Mouse (Mus musculus) MEL (cell line): Measurements from ENCODE around the gene Actn2. TPM values are rescaled to one million over a fixed set of nuclear protein-coding genes. Genes with fewer than 3 reads are reported as not detected.
A peak's percentile ranks its signal among the peaks of the same experiment; 100 is the strongest.

ENCODE experiments used
- DNase-seq: peaks from one replicate; pipeline ENCODE4 v3.0.0; 2011; ENCODE audit warnings: low read depth, low spot score
- H3K27ac ChIP-seq: 2 replicates; pipeline ENCODE4 v1.5.1; 2012; ENCODE audit warnings: low read depth, mild to moderate bottlenecking, control low read depth, low read length, moderate library complexity; ENCODE audit not compliant: control insufficient read depth
- H3K27me3 ChIP-seq, 2 experiments: fragments of 150-350 bp in 1 of 2; sonication (generic) in 1 of 2; 2 replicates each; pipeline ENCODE4 v1.6.1; 2012; ENCODE audit warnings: low read length in 2 of 2, mild to moderate bottlenecking in 2 of 2, improper control_type of control experiment in 1 of 2, moderate library complexity in 1 of 2; ENCODE audit not compliant: insufficient read depth in 2 of 2, control insufficient read depth in 1 of 2
- H3K36me3 ChIP-seq, 2 experiments: 2 replicates each; pipeline ENCODE4 v1.6.1; 2012 to 2014; ENCODE audit warnings: low read length in 2 of 2, improper control_type of control experiment in 1 of 2, inconsistent platforms in 1 of 2, mild to moderate bottlenecking in 1 of 2; ENCODE audit not compliant: insufficient read depth in 2 of 2, control insufficient read depth in 1 of 2
- H3K4me1 ChIP-seq, 2 experiments: fragments of 150-350 bp in 1 of 2; sonication (generic) in 1 of 2; 2 replicates each; pipeline ENCODE4 v1.6.1; 2012; ENCODE audit warnings: low read length in 2 of 2, improper control_type of control experiment in 1 of 2, mild to moderate bottlenecking in 1 of 2; ENCODE audit not compliant: insufficient read depth in 2 of 2, control insufficient read depth in 1 of 2
- H3K4me3 ChIP-seq, 2 experiments: fragments of 150-350 bp in 1 of 2; sonication (generic) in 1 of 2; 2 replicates each; pipeline ENCODE4 v1.5.1; 2012; ENCODE audit warnings: low read depth in 2 of 2, low read length in 2 of 2, mild to moderate bottlenecking in 2 of 2, moderate library complexity in 2 of 2, control low read depth in 1 of 2, improper control_type of control experiment in 1 of 2; ENCODE audit not compliant: control insufficient read depth in 1 of 2, insufficient read depth in 1 of 2
- H3K79me2 ChIP-seq: 2 replicates; pipeline ENCODE4 v1.6.1; 2012; ENCODE audit warnings: mild to moderate bottlenecking, low read length, moderate library complexity; ENCODE audit not compliant: control insufficient read depth, poor library complexity, insufficient read depth
- H3K9ac ChIP-seq: 2 replicates; pipeline ENCODE4 v1.6.1; 2012; ENCODE audit warnings: low read depth, mild to moderate bottlenecking, control low read depth, low read length, moderate library complexity; ENCODE audit not compliant: control insufficient read depth, poor library complexity, severe bottlenecking
- H3K9me3 ChIP-seq: fragments of 150-350 bp; sonication (generic); replicated peaks from 2 replicates; pipeline ENCODE4 v1.6.1; 2012; ENCODE audit warnings: mild to moderate bottlenecking, low read length, improper control_type of control experiment, moderate library complexity; ENCODE audit not compliant: insufficient read depth
- CHD1 ChIP-seq: IDR thresholded peaks from 2 replicates; pipeline ENCODE4 v1.6.1; 2012; ENCODE audit warnings: low read depth, mild to moderate bottlenecking, inconsistent platforms, low read length, improper control_type of control experiment
- CTCF ChIP-seq, 3 experiments: IDR thresholded peaks in 2 of 3; conservative IDR thresholded peaks in 1 of 3; 2 replicates each; pipeline ENCODE4 v1.5.1; 2011 to 2012; ENCODE audit warnings: low read length in 3 of 3, low read depth in 2 of 3, mild to moderate bottlenecking in 2 of 3, improper control_type of control experiment in 1 of 3, inconsistent platforms in 1 of 3, mixed read lengths in 1 of 3, moderate library complexity in 1 of 3; ENCODE audit not compliant: control insufficient read depth in 1 of 3, insufficient read depth in 1 of 3, poor library complexity in 1 of 3, severe bottlenecking in 1 of 3
- EP300 ChIP-seq, 2 experiments: IDR thresholded peaks; 2 replicates each; pipeline ENCODE4 v1.6.1; 2011; ENCODE audit warnings: improper control_type of control experiment in 2 of 2, low read length in 2 of 2, low read depth in 1 of 2, mild to moderate bottlenecking in 1 of 2
- ETS1 ChIP-seq: IDR thresholded peaks from 2 replicates; pipeline ENCODE4 v1.6.1; 2012; ENCODE audit warnings: low read depth, mild to moderate bottlenecking, inconsistent platforms, low read length, improper control_type of control experiment, moderate library complexity
- GABPA ChIP-seq: IDR thresholded peaks from 2 replicates; pipeline ENCODE4 v1.6.1; 2012; ENCODE audit warnings: low read depth, mild to moderate bottlenecking, inconsistent platforms, low read length, improper control_type of control experiment, moderate library complexity
- GATA1 ChIP-seq: IDR thresholded peaks from 2 replicates; pipeline ENCODE4 v1.6.1; 2011; ENCODE audit warnings: low read depth, low read length, improper control_type of control experiment
- JUND ChIP-seq: IDR thresholded peaks from 2 replicates; pipeline ENCODE4 v1.6.1; 2011; ENCODE audit warnings: low read depth, mild to moderate bottlenecking, improper control_type of control experiment, low read length
- MEF2A ChIP-seq: IDR thresholded peaks from 2 replicates; pipeline ENCODE4 v1.6.1; 2014; ENCODE audit warnings: low read depth, mild to moderate bottlenecking, inconsistent platforms, low read length, improper control_type of control experiment; ENCODE audit not compliant: poor library complexity, insufficient replicate concordance, severe bottlenecking; ENCODE audit errors: extremely low read depth
- MXI1 ChIP-seq: IDR thresholded peaks from 2 replicates; pipeline ENCODE4 v1.6.1; 2011; ENCODE audit warnings: mild to moderate bottlenecking, low read depth, low read length, improper control_type of control experiment
- MYC ChIP-seq: IDR thresholded peaks from 2 replicates; pipeline ENCODE4 v1.6.1; 2011; ENCODE audit warnings: low read depth, mild to moderate bottlenecking, low read length, improper control_type of control experiment, moderate library complexity
- NRF1 ChIP-seq: IDR thresholded peaks from 2 replicates; pipeline ENCODE4 v1.6.1; 2014; ENCODE audit warnings: low read depth, mild to moderate bottlenecking, inconsistent platforms, low read length, improper control_type of control experiment, moderate library complexity; ENCODE audit not compliant: poor library complexity, insufficient read depth, severe bottlenecking
- POLR2A ChIP-seq, 2 experiments: IDR thresholded peaks; 2 replicates each; pipeline ENCODE4 v1.6.1; 2011 to 2012; ENCODE audit warnings: low read length in 2 of 2, mild to moderate bottlenecking in 2 of 2, control low read depth in 1 of 2, improper control_type of control experiment in 1 of 2, low read depth in 1 of 2, moderate library complexity in 1 of 2; ENCODE audit not compliant: control insufficient read depth in 1 of 2, insufficient read depth in 1 of 2, poor library complexity in 1 of 2
- POLR2AphosphoS5 ChIP-seq: IDR thresholded peaks from 2 replicates; pipeline ENCODE4 v1.6.1; 2012; ENCODE audit warnings: low read depth, borderline replicate concordance, mild to moderate bottlenecking, inconsistent platforms, low read length, moderate library complexity, mixed read lengths
- RAD21 ChIP-seq: IDR thresholded peaks from 2 replicates; pipeline ENCODE4 v1.6.1; 2011; ENCODE audit warnings: mild to moderate bottlenecking, low read depth, low read length, improper control_type of control experiment
- RCOR1 ChIP-seq: IDR thresholded peaks from 2 replicates; pipeline ENCODE4 v1.6.1; 2012; ENCODE audit warnings: low read depth, mild to moderate bottlenecking, inconsistent platforms, low read length, improper control_type of control experiment
- SIN3A ChIP-seq: IDR thresholded peaks from 2 replicates; pipeline ENCODE4 v1.6.1; 2012; ENCODE audit warnings: low read length, improper control_type of control experiment, inconsistent platforms
- SMC3 ChIP-seq: IDR thresholded peaks from 2 replicates; pipeline ENCODE4 v1.6.1; 2011; ENCODE audit warnings: low read depth, low read length, improper control_type of control experiment
- TAL1 ChIP-seq: IDR thresholded peaks from 2 replicates; pipeline ENCODE4 v1.6.1; 2012; ENCODE audit warnings: mild to moderate bottlenecking, inconsistent platforms, low read length, moderate library complexity, mixed read lengths
- TBP ChIP-seq: IDR thresholded peaks from 2 replicates; pipeline ENCODE4 v1.8.0; 2011; ENCODE audit warnings: low read depth, low read length, improper control_type of control experiment
- TCF12 ChIP-seq: IDR thresholded peaks from 2 replicates; pipeline ENCODE4 v1.6.1; 2014; ENCODE audit warnings: low read depth, mild to moderate bottlenecking, inconsistent platforms, low read length, improper control_type of control experiment, moderate library complexity
- UBTF ChIP-seq: IDR thresholded peaks from 2 replicates; pipeline ENCODE4 v1.6.1; 2012; ENCODE audit warnings: low read depth, mild to moderate bottlenecking, inconsistent platforms, low read length, improper control_type of control experiment, moderate library complexity, borderline replicate concordance; ENCODE audit not compliant: insufficient read depth
- USF2 ChIP-seq, 2 experiments: IDR thresholded peaks; 2 replicates each; pipeline ENCODE4 v1.6.1; 2011 to 2012; ENCODE audit warnings: improper control_type of control experiment in 2 of 2, low read length in 2 of 2, borderline replicate concordance in 1 of 2, inconsistent platforms in 1 of 2, low read depth in 1 of 2, mild to moderate bottlenecking in 1 of 2; ENCODE audit not compliant: insufficient read depth in 1 of 2
- ZC3H11A ChIP-seq: IDR thresholded peaks from 2 replicates; pipeline ENCODE4 v1.6.1; 2012; ENCODE audit warnings: low read depth, mild to moderate bottlenecking, inconsistent platforms, low read length, improper control_type of control experiment
- ZKSCAN1 ChIP-seq: IDR thresholded peaks from 2 replicates; pipeline ENCODE4 v1.6.1; 2012; ENCODE audit warnings: low read depth, mild to moderate bottlenecking, inconsistent platforms, low read length, improper control_type of control experiment, moderate library complexity
- polyA plus RNA-seq, 2 experiments: library from polyadenylated mRNA; stranded (reverse) in 1 of 2; unstranded in 1 of 2; fragments of >175 nt in 1 of 2; fragments of >200 nt in 1 of 2; gene quantifications; 2 replicates each; pipeline versions ENCODE4 v1.2.1 to v1.2.4; 2012; ENCODE audit warnings: low replicate concordance in 2 of 2, low read depth in 1 of 2; ENCODE audit not compliant: insufficient read length in 2 of 2, insufficient read depth in 1 of 2, missing spikeins in 1 of 2
- total RNA-seq: library from RNA; depleted of rRNA; stranded (reverse); fragments of 300-350 nt; gene quantifications from 2 replicates; pipeline ENCODE4 v1.2.3, GENCODE M21; 2012

Actn2 gene
- total and polyA plus RNA-seq, 3 experiments, result not detected

- 0 out of 4 replicates have a peak, but pooled peaks cover 0 to 4% of the 10 kb centered on the region in 2 experiments for H3K4me1 ChIP-seq
- H3K27ac ChIP-seq, result no peak overlapping the region
- H3K79me2 ChIP-seq, result no peaks in the 10 kb centered on the region
- no peak overlapping the region for H3K4me3 ChIP-seq
- TF ChIP-seq ZC3H11A, result no peak
- no peak for TF ChIP-seq MEF2A
- TF ChIP-seq EP300 (IDR thresholded peaks at IDR 0.05; ENCODE audit: low read depth in 1 of 2, low read length in 2 of 2), result no peak
- no peak for TF ChIP-seq UBTF
- no peak for TF ChIP-seq NRF1
- TF ChIP-seq TAL1, result no peak
- no peak for TF ChIP-seq USF2 (IDR thresholded peaks at IDR 0.05; ENCODE audit: borderline replicate concordance in 1 of 2, insufficient read depth in 1 of 2, low read depth in 1 of 2, low read length in 2 of 2)
- TF ChIP-seq RAD21, result no peak
- TF ChIP-seq SIN3A, result no peak
- TF ChIP-seq GABPA, result no peak
- H3K27me3 ChIP-seq, result no peaks in the 10 kb centered on the region
- DNase-seq, result no peak
- no peaks in the 10 kb centered on the region for H3K9me3 ChIP-seq
- no peaks in the 10 kb centered on the region for H3K36me3 ChIP-seq
- H3K9ac ChIP-seq, result no peak overlapping the region
Measured at GRCm38 (mm10) chr13:12267971-12268370, 72.6 kb downstream of the Actn2 start.

GRCm38 (mm10) chr13:12267097-12267496, 73.5 kb downstream of the Actn2 start:
- H3K9me3 ChIP-seq, result no peaks in the 10 kb centered on the region
- H3K27me3 ChIP-seq, result no peaks in the 10 kb centered on the region
- DNase-seq, result no peak
- H3K4me1 ChIP-seq, result no peaks in the 10 kb centered on the region
- H3K36me3 ChIP-seq, result no peaks in the 10 kb centered on the region
- TF ChIP-seq ZKSCAN1 (no peak), RCOR1 (no peak), CTCF (IDR thresholded peaks at IDR 0.05 in 2 of 3, conservative IDR thresholded peaks at IDR 0.05 in 1 of 3; ENCODE audit: control insufficient read depth in 1 of 3, insufficient read depth in 1 of 3, low read depth in 2 of 3, low read length in 3 of 3, poor library complexity in 1 of 3, severe bottlenecking in 1 of 3) (peak in 1 of 3 experiments; percentile 27; a peak in 1 of 6 replicates)
- H3K9ac ChIP-seq, result no peak overlapping the region
- no peak overlapping the region for H3K4me3 ChIP-seq
- H3K27ac ChIP-seq, result no peak overlapping the region
- no peaks in the 10 kb centered on the region for H3K79me2 ChIP-seq

- Histone ChIP-seq H3K79me2 (no peaks in the 10 kb centered on the region), H3K27ac (no peak overlapping the region), H3K36me3 (no peaks in the 10 kb centered on the region), H3K9me3 (no peaks in the 10 kb centered on the region), H3K27me3 (no peaks in the 10 kb centered on the region), H3K4me3 (no peak overlapping the region), H3K4me1 (no peaks in the 10 kb centered on the region), H3K9ac (no peak overlapping the region)
- no peak for TF ChIP-seq JUND
- TF ChIP-seq GATA1, result no peak
- TF ChIP-seq TAL1, result no peak
- TF ChIP-seq MEF2A, result no peak
- no peak for TF ChIP-seq POLR2AphosphoS5
- TF ChIP-seq SMC3, result no peak
- TF ChIP-seq MYC, result no peak
- TF ChIP-seq GABPA, result no peak
- TF ChIP-seq TBP, result no peak
- no peak for TF ChIP-seq TCF12
- TF ChIP-seq ETS1, result no peak
- no peak for TF ChIP-seq SIN3A
- TF ChIP-seq ZKSCAN1, result no peak
- TF ChIP-seq CHD1, result no peak
- TF ChIP-seq ZC3H11A, result no peak
- no peak for TF ChIP-seq POLR2A (IDR thresholded peaks at IDR 0.05; ENCODE audit: control insufficient read depth in 1 of 2, insufficient read depth in 1 of 2, low read depth in 1 of 2, low read length in 2 of 2, poor library complexity in 1 of 2)
- TF ChIP-seq MXI1, result no peak
- DNase-seq, result no peak
Measured at GRCm38 (mm10) chr13:12263996-12264395, 76.6 kb downstream of the Actn2 start.
